Mouse (Mus musculus): ENCODE data around the gene Polr3c. TPM values are rescaled to one million over a fixed set of nuclear protein-coding genes. Genes with fewer than 3 reads are reported as not detected.

The Polr3c gene
- polyA plus RNA-seq, 1 experiment = 42.9 TPM

DNA sequence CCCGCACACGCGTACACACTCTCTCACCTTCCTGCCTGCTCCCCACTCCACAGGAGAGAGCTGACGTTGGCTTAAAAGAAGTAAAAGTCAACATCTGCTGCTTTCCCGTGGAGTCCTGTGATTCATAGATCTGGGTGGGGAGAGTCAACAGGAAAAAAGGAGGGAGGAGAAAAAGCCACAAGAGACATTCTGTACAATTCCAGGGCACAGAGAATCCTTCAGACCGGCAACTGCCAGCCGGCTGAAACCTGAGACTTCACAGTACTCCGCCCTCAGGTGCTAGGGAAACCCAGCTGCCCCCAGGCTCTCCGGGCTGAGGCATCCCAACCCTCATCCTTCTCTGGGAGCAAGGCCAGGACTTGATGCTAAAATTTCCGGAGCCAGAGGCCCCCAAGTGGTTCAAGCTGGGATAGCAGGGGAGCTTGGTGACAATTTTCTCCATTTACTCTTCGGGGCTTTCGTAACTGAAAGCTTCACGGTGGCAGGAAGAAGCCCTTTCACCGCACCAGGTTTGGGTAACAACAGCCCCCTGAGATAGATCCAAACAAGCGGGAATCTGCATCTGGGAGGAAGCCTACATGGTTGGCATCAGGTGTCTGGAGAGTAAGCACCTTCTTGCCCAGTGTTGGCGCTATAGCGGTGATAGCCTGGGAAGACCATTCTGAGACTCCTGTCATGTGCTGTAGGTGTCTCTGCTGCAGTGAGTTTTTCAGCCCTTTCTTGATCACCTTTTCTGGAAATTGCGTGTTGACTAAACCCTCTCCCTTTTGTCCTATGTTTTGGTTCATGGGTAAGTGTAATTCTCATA lies 63.8 kb downstream of the Polr3c start:
- 2% methylated on average over 16 of the region's 18 CpGs for WGBS
- peak overlapping the region; percentile 52 for H3K27ac ChIP-seq (ENCODE audit: insufficient read depth, low read length)
- peak; percentile 86 to 93 for DNase-seq
- H3K27me3 ChIP-seq (ENCODE audit: control insufficient read depth, insufficient read depth, low read length) = no peaks in the 10 kb centered on the region
- no peaks in the 10 kb centered on the region; the same call in 1 of the 2 replicates for H3K4me1 ChIP-seq (ENCODE audit: control insufficient read depth, insufficient read depth, low read length)
- TF ChIP-seq CTCF (IDR thresholded peaks at IDR 0.05; ENCODE audit: borderline replicate concordance, insufficient read depth, low read depth, low read length) (peak; percentile 71), POLR2A (IDR thresholded peaks at IDR 0.05; ENCODE audit: borderline replicate concordance, insufficient read depth, low read length) (peak; percentile 25; the same call in 1 of the 2 replicates)
- H3K4me3 ChIP-seq (replicated peaks; ENCODE audit: insufficient read depth, low read depth, low read length) = peak overlapping the region; percentile 76

DNA sequence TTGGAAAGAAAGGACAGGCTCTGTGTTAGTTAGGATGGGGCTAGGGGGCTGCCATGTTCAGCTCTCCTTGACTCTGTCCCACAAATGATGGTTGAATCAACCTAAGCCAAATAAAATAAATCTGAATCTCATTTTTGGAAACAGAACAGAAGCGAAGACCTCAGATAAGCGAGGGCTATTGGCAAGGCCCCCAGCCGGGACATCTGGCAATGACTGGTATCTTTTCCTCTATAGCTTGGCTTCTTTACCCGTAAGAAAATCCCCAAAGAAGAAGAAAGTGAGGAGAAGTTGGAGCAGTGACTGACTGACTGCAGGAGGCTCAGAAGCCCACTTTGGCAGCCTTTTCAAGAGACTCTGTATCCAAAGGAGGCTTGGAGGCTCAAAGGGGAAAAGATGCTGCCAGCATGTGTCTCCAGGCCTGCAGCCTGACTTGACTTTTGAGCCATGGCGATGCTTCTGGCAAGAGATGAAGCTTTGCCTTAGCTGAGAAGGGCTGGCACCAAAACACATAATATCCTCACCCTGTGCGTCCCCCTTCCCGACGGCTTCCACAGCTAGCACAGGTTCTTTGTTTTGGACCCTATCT lies 64.6 kb downstream of the Polr3c start:
- TF ChIP-seq POLR2A (IDR thresholded peaks at IDR 0.05; ENCODE audit: borderline replicate concordance, insufficient read depth, low read length) = no peak
- WGBS = 23% methylated on average over 8 of the region's 8 CpGs
- peak; percentile 26 to 39 for DNase-seq
- Histone ChIP-seq H3K4me1 (ENCODE audit: control insufficient read depth, insufficient read depth, low read length) (no peaks in the 10 kb centered on the region; the same call in 1 of the 2 replicates), H3K4me3 (replicated peaks; ENCODE audit: insufficient read depth, low read depth, low read length) (peak overlapping the region; percentile 49), H3K27me3 (ENCODE audit: control insufficient read depth, insufficient read depth, low read length) (no peaks in the 10 kb centered on the region), H3K27ac (ENCODE audit: insufficient read depth, low read length) (0 out of 2 replicates have a peak overlapping the region, but pooled peaks have one; percentile 17)

Other genes starting within 250 kb of the Polr3c start
- 0.21 and 0.41 TPM in 2 replicates for gene Hfe2, start 202.5 kb downstream of the Polr3c start, polyA plus RNA-seq (2012; rRNA removed)
- gene Txnip, start 169.7 kb downstream of the Polr3c start, polyA plus RNA-seq (2012; rRNA removed) = 15.2 and 21.9 TPM in 2 replicates
- gene Gm16253, start 150.6 kb downstream of the Polr3c start, polyA plus RNA-seq (2012; rRNA removed) = not detected in 2 replicates
- 53.1 and 55.5 TPM in 2 replicates for gene Polr3gl, start 133.4 kb downstream of the Polr3c start, polyA plus RNA-seq (2012; rRNA removed)
- 53.2 and 58.1 TPM in 2 replicates for gene Ankrd34a, start 131.0 kb downstream of the Polr3c start, polyA plus RNA-seq (2012; rRNA removed)
- gene Lix1l, start 126.5 kb downstream of the Polr3c start, polyA plus RNA-seq (2012; rRNA removed) = 23.9 and 24.7 TPM in 2 replicates
- gene Rbm8a, start 97.7 kb downstream of the Polr3c start, polyA plus RNA-seq (2012; rRNA removed) = 44.6 and 45.4 TPM in 2 replicates
- 61.8 and 62.3 TPM in 2 replicates for gene Pex11b, start 92.3 kb downstream of the Polr3c start, polyA plus RNA-seq (2012; rRNA removed)
- 0.16 and 0.21 TPM in 2 replicates for gene Gm42957, start 92.2 kb downstream of the Polr3c start, polyA plus RNA-seq (2012; rRNA removed)
- 4.7 and 5.1 TPM in 2 replicates for gene Itga10, start 82.0 kb downstream of the Polr3c start, polyA plus RNA-seq (2012; rRNA removed)
- 9.4 and 11.6 TPM in 2 replicates for gene Ankrd35, start 57.5 kb downstream of the Polr3c start, polyA plus RNA-seq (2012; rRNA removed)
- 38.6 and 41.9 TPM in 2 replicates for gene Pias3, start 31.2 kb downstream of the Polr3c start, polyA plus RNA-seq (2012; rRNA removed)
- gene Nudt17, start 19.1 kb downstream of the Polr3c start, polyA plus RNA-seq (2012; rRNA removed) = 11.8 and 14.3 TPM in 2 replicates
- gene Rnf115, start within 50 bp of the Polr3c start, polyA plus RNA-seq (2012; rRNA removed) = 57.0 and 58.8 TPM in 2 replicates
- 0.03 TPM in 1 of 2 replicates, not detected in the other for gene Pdzk1, start 101.7 kb upstream of the Polr3c start, polyA plus RNA-seq (2012; rRNA removed)
- gene Cd160, start 101.7 kb upstream of the Polr3c start, polyA plus RNA-seq (2012; rRNA removed) = not detected in 2 replicates
- gene Gja5, start 177.1 kb upstream of the Polr3c start, polyA plus RNA-seq (2012; rRNA removed) = 0.64 and 0.65 TPM in 2 replicates
- gene Gpr89, start 177.7 kb upstream of the Polr3c start, polyA plus RNA-seq (2012; rRNA removed) = 19.0 TPM in 2 replicates
- gene Gja8, start 198.4 kb upstream of the Polr3c start, polyA plus RNA-seq (2012; rRNA removed) = not detected in 2 replicates